Mouse (Mus musculus) forebrain, embryonic 11.5 days (tissue): ENCODE data around the gene Prelid3b. TPM values are rescaled to one million over a fixed set of nuclear protein-coding genes. Genes with fewer than 3 reads are reported as not detected.
A peak's percentile ranks its signal among the peaks of the same experiment; 100 is the strongest.

ENCODE experiments used
- ATAC-seq: fragments of 200-750 bp; cut with Nextera tagmentation; replicated peaks from 2 replicates; pipeline ENCODE4 v1.8.0; 2017; ENCODE audit warnings: moderate TSS enrichment; ENCODE audit not compliant: low FRiP score
- DNase-seq: peaks from one replicate; pipeline ENCODE4 v3.0.0-alpha.2; 2017; ENCODE audit warnings: low spot score
- H3K27ac ChIP-seq: fragments of 300-500 bp; sonication (generic); 2 replicates; pipeline ENCODE4 v1.5.1; 2014; ENCODE audit warnings: low read depth, low read length
- H3K27me3 ChIP-seq: fragments of 300-500 bp; sonication (generic); 2 replicates; pipeline ENCODE4 v1.6.1; 2014; ENCODE audit warnings: mild to moderate bottlenecking, low read length, mixed read lengths; ENCODE audit not compliant: control insufficient read depth, insufficient read depth
- H3K36me3 ChIP-seq: fragments of 300-500 bp; sonication (generic); 2 replicates; pipeline ENCODE4 v1.6.1; 2014; ENCODE audit warnings: mild to moderate bottlenecking, low read length, moderate library complexity, mixed read lengths; ENCODE audit not compliant: control insufficient read depth, insufficient read depth
- H3K4me1 ChIP-seq: fragments of 300-500 bp; sonication (generic); replicated peaks from 2 replicates; pipeline ENCODE4 v1.6.1; 2014; ENCODE audit warnings: low read length, mixed read lengths; ENCODE audit not compliant: control insufficient read depth, insufficient read depth
- H3K4me2 ChIP-seq: fragments of 300-500 bp; sonication (generic); 2 replicates; pipeline ENCODE4 v1.6.1; 2014; ENCODE audit warnings: low read depth, mild to moderate bottlenecking, low read length, moderate library complexity, mixed read lengths; ENCODE audit not compliant: severe bottlenecking
- H3K4me3 ChIP-seq: fragments of 300-500 bp; sonication (generic); 2 replicates; pipeline ENCODE4 v1.5.1; 2014; ENCODE audit warnings: low read depth, low read length
- H3K9ac ChIP-seq: fragments of 300-500 bp; sonication (generic); 2 replicates; pipeline ENCODE4 v1.6.1; 2014; ENCODE audit warnings: low read length
- H3K9me3 ChIP-seq: fragments of 300-500 bp; sonication (generic); 2 replicates; pipeline ENCODE4 v1.6.1; 2016; ENCODE audit warnings: low read length, mixed read lengths; ENCODE audit not compliant: control insufficient read depth
- WGBS: fragments of 180-500 bp; shearing (Covaris S2); extraction: QIAGEN DNeasy Blood & Tissue Kit; methylation state at CpG from one replicate; pipeline ENCODE4 v1.1.7; 2014; 5-methylcytosine and 5-hydroxymethylcytosine counted together
- polyA plus RNA-seq: library from polyadenylated mRNA; unstranded; fragments of >200 nt; fragmentation: Nextera tagmentation; extraction: Ambion mirVana; gene quantifications from 2 replicates; pipeline ENCODE4 v1.2.1, GENCODE M21; 2014

Gene Prelid3b
- polyA plus RNA-seq, 1 experiment from 2014 or later, result 132 TPM

- no peak overlapping the region for H3K4me3 ChIP-seq
These were observed 33.4 kb downstream of the Prelid3b start for GRCm38 (mm10) chr2:174439450-174439838.

GRCm38 (mm10) chr2:174438737-174439449 is 34.0 kb downstream of the Prelid3b start, which contains the start of gene Ctsz:
Gene Ctsz (minus strand): TSS chr2:174439039.
- Histone ChIP-seq H3K4me1 (peaks cover 7% of the 10 kb centered on the region), H3K36me3 (no peaks in the 10 kb centered on the region), H3K4me3 (peak within 1 kb of the TSS; percentile 50), H3K27ac (no peak within 1 kb of the TSS), H3K4me2 (peak within 1 kb of the TSS; percentile 74), H3K27me3 (no peaks in the 10 kb centered on the region), H3K9me3 (no peaks in the 10 kb centered on the region), H3K9ac (peak within 1 kb of the TSS; percentile 69)
- DNase-seq (peak; percentile 80), ATAC-seq (peak; percentile 83)
- under 1% methylated on average over 38 of the region's 38 CpGs for WGBS

More at GRCm38 (mm10) chr2:174439450-174439838, 33.4 kb downstream of the Prelid3b start:
- no peak for DNase-seq
- Histone ChIP-seq H3K4me2 (no peak overlapping the region; the same call in 1 of the 2 replicates), H3K9ac (no peak overlapping the region), H3K36me3 (no peaks in the 10 kb centered on the region), H3K4me1 (peaks cover 7% of the 10 kb centered on the region), H3K27me3 (no peaks in the 10 kb centered on the region), H3K9me3 (no peaks in the 10 kb centered on the region), H3K27ac (no peak overlapping the region)
- ATAC-seq, result no peak
- 50% methylated on average over 5 of the region's 5 CpGs for WGBS

- H3K9me3 ChIP-seq, result no peaks in the 10 kb centered on the region
- H3K36me3 ChIP-seq, result no peaks in the 10 kb centered on the region
- H3K9ac ChIP-seq, result peak overlapping the region; percentile 69
- H3K27ac ChIP-seq, result no peak overlapping the region
- DNase-seq (no peak), ATAC-seq (no peak; the same call in 1 of the 2 replicates)
- H3K4me1 ChIP-seq, result peaks cover 7% of the 10 kb centered on the region
- 62% methylated on average over 11 of the region's 11 CpGs for WGBS
- H3K27me3 ChIP-seq, result no peaks in the 10 kb centered on the region
- H3K4me3 ChIP-seq, result peak overlapping the region; percentile 50
- H3K4me2 ChIP-seq, result peak overlapping the region; percentile 74
These were observed 34.7 kb downstream of the Prelid3b start for GRCm38 (mm10) chr2:174438181-174438580.

- Histone ChIP-seq H3K36me3 (no peaks in the 10 kb centered on the region), H3K27me3 (no peaks in the 10 kb centered on the region), H3K9me3 (no peaks in the 10 kb centered on the region), H3K4me3 (no peak overlapping the region), H3K9ac (no peak overlapping the region), H3K27ac (no peak overlapping the region), H3K4me1 (peaks cover 7% of the 10 kb centered on the region), H3K4me2 (no peak overlapping the region)
- WGBS, result 99% methylated on average over 4 of the region's 4 CpGs
- ATAC-seq (no peak), DNase-seq (no peak)
These were observed 35.2 kb downstream of the Prelid3b start for GRCm38 (mm10) chr2:174437697-174437982.

- no peak overlapping the region for H3K27ac ChIP-seq
- H3K4me3 ChIP-seq, result no peak overlapping the region
- 94% methylated on average over 7 of the region's 7 CpGs for whole genome bisulfite sequencing
- no peaks in the 10 kb centered on the region for H3K27me3 ChIP-seq
- no peaks in the 10 kb centered on the region; the same call in 1 of the 2 replicates for H3K36me3 ChIP-seq
- DNase-seq (no peak), ATAC-seq (no peak)
- H3K4me1 ChIP-seq, result peaks cover 7% of the 10 kb centered on the region
- no peak overlapping the region for H3K4me2 ChIP-seq
- no peaks in the 10 kb centered on the region for H3K9me3 ChIP-seq
- no peak overlapping the region for H3K9ac ChIP-seq
These were observed 35.8 kb downstream of the Prelid3b start for GRCm38 (mm10) chr2:174436916-174437696.

- ATAC-seq (no peak), DNase-seq (no peak)
- Histone ChIP-seq H3K36me3 (no peaks in the 10 kb centered on the region; the same call in 1 of the 2 replicates), H3K4me1 (peaks cover 7% of the 10 kb centered on the region), H3K4me3 (no peak overlapping the region), H3K27ac (no peak overlapping the region), H3K9ac (no peak overlapping the region), H3K27me3 (no peaks in the 10 kb centered on the region), H3K9me3 (no peaks in the 10 kb centered on the region), H3K4me2 (no peak overlapping the region)
- 90% methylated on average over 26 of the region's 26 CpGs for WGBS
These were observed 36.7 kb downstream of the Prelid3b start for GRCm38 (mm10) chr2:174436076-174436701.

GRCm38 (mm10) chr2:174434943-174435342 is 37.9 kb downstream of the Prelid3b start:
- H3K36me3 ChIP-seq, result no peaks in the 10 kb centered on the region; the same call in 1 of the 2 replicates
- 96% methylated on average over 9 of the region's 9 CpGs for WGBS
- no peak overlapping the region for H3K4me2 ChIP-seq
- no peak overlapping the region for H3K27ac ChIP-seq
- ATAC-seq (no peak), DNase-seq (no peak)
- H3K4me3 ChIP-seq, result no peak overlapping the region
- H3K4me1 ChIP-seq, result peaks cover 7% of the 10 kb centered on the region
- H3K27me3 ChIP-seq, result no peaks in the 10 kb centered on the region
- no peak overlapping the region for H3K9ac ChIP-seq
- no peaks in the 10 kb centered on the region for H3K9me3 ChIP-seq

GRCm38 (mm10) chr2:174428996-174429591 is 43.8 kb downstream of the Prelid3b start:
- DNase-seq (peak; percentile 78), ATAC-seq (peak; percentile 70)
- no peak overlapping the region for H3K27ac ChIP-seq
- H3K27me3 ChIP-seq, result no peaks in the 10 kb centered on the region
- no peak overlapping the region for H3K4me3 ChIP-seq
- no peak overlapping the region for H3K9ac ChIP-seq
- H3K4me2 ChIP-seq, result no peak overlapping the region
- no peaks in the 10 kb centered on the region for H3K9me3 ChIP-seq
- peaks cover 8% of the 10 kb centered on the region; the same call in 1 of the 2 replicates for H3K36me3 ChIP-seq
- 61% methylated on average over 10 of the region's 10 CpGs for WGBS
- H3K4me1 ChIP-seq, result no peaks in the 10 kb centered on the region; the same call in 1 of the 2 replicates
